Mouse (Mus musculus) neutrophil, adult 83 days (primary cell): ENCODE data around the gene Ift20. TPM values are rescaled to one million over a fixed set of nuclear protein-coding genes. Genes with fewer than 3 reads are reported as not detected.

ENCODE experiments used
- total RNA-seq, 2 experiments: library from RNA; stranded (reverse); gene quantifications; one replicate each; pipeline ENCODE4 v1.2.4; 2023

Ift20 gene
- total RNA-seq: 10 to 100 TPM; 30.1 to 31.4 TPM

DNA sequence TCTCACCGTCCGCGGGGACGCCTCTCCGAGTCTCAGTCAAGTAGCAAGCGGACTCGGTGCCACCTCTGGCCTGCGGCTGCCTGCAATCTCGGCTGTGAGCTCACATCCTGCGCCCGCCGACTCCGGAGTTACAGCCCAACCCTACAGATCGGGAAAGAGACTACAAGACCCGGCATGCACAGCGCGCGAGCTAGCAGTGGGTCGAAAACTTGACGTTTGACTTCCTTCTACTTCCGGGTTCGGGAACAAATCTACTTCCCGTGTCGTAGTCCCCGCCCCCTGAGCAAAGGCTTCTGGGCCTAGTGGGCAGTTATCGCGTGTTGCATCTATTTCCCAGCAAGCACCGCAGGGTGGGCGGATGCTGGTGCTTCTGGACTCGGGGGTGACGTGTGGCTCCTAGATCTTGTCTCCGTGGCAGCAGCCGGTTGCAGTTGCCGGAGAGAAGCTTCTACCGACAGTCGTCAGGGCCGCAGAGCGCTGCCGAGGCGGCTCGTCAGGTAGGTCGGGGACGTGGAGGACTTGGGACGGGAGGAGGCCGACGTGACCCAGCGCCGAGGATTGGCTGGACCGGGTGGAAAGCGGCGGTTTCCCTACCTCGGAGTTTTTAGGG, at the start of gene Ift20, which contains the start of gene Tnfaip1:
Ift20 (plus strand) TSS at position 282 of the 610 bp plus-strand sequence.
Tnfaip1 (minus strand) TSS at position 253 of the 610 bp plus-strand sequence.

DNA sequence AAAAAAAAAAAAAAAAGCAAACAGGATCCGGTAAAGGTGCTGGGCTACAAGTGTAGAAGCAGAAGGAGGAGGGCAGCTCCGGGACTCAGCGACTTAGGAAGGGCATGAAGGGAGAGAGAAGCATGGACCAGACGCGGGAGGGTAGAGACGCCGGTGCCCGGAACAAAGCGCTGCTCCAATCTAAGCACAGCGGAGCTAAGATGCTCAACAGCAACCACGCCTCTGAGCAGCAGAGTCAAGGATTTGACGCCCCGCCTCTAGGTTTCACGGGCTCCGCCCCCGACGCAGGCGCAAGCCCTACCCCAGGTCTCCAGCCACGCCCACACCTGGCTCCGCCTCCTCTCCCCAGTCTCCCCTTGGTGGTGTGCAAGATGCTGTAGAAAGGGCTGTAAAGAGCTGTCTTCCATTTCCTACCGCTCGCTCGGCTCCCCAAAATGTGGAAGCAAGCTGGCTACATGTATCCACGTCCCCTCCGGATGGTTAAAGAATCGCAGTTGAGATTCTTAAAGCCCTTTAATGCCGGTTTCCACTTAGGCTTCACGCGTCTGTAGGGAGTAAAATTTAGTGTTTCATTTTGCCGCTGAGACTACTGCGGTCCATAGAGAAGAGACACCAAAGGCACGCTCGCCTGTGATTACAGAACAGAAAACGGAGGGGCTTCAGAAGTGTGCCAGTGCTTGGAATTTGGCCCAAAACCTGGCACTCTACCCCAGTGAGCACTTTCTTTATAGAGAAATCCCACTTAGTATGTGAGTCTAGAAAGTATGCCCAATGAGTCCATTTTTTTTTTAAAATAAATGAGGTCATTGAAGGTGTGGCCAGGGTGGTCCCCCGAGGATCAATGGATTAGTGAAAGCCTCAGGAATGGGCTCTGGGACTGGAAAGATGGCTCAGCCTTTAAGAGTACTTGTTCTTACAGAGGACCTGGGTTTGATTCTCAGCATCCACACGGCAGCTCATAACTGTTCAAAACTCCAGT, 38.3 kb upstream of the Ift20 start, which contains the start of gene Sarm1:
Sarm1 (minus strand) TSS at position 211 of the 979 bp plus-strand sequence.

DNA sequence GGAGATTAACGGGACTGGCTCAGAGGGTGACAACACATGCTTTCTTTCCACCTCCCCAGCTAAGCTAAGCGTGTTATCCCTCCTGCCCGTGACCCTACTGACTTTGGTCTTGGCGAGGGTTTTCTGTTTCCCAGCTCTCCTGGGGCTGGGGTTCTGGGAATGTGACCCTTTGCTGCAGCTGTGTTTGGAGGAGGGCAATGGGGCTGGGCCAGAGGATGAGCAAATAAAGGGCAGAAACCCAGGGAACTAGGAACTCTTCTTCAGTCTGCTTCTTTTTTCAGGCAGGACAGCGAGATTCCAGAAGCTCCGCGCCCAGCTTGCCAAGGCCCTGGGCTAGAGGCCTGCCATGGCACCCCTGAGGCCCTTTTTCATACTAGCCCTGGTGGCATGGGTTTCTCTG, 37.2 kb upstream of the Ift20 start, which contains the start of gene Vtn:
Vtn (plus strand) TSS at position 88 of the 400 bp plus-strand sequence.

DNA sequence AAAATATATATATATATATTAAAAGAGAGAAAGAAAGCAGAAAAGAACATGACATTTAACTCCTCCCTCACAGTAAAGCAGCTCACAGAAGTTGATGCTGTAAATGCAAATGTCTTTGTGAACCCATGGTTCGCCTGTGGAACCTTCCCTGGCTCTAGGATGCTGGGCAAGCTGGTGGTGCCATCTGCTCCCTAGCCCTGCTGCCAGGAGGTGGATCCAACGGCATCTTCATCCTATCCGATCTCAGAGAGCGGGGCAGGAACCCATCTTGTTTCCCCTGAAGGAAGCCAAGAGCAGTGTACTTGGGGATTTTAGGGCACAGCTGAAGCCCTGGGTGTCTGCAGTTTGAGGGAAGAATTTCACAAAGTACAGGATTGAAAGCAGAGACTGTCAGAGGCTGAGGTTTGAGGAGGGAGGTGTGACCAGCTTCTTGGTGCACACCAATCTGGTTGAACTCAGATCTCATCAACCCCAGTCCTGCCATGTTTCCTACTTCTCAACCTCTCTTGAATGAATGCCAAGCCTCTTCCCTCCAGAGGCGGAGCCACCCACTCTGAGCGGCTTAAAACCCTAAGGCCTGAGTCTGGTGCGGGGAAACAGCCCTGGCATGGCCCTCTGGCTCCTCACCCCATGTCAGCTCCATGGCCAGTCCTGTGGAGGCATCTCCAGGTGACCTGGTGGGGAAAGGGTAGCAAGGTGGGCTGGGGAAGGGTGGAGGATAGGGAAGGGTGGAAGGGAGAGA, 33.1 kb upstream of the Ift20 start, which contains the start of gene Sebox:
Sebox (plus strand) TSS at position 539 of the 742 bp plus-strand sequence.

DNA sequence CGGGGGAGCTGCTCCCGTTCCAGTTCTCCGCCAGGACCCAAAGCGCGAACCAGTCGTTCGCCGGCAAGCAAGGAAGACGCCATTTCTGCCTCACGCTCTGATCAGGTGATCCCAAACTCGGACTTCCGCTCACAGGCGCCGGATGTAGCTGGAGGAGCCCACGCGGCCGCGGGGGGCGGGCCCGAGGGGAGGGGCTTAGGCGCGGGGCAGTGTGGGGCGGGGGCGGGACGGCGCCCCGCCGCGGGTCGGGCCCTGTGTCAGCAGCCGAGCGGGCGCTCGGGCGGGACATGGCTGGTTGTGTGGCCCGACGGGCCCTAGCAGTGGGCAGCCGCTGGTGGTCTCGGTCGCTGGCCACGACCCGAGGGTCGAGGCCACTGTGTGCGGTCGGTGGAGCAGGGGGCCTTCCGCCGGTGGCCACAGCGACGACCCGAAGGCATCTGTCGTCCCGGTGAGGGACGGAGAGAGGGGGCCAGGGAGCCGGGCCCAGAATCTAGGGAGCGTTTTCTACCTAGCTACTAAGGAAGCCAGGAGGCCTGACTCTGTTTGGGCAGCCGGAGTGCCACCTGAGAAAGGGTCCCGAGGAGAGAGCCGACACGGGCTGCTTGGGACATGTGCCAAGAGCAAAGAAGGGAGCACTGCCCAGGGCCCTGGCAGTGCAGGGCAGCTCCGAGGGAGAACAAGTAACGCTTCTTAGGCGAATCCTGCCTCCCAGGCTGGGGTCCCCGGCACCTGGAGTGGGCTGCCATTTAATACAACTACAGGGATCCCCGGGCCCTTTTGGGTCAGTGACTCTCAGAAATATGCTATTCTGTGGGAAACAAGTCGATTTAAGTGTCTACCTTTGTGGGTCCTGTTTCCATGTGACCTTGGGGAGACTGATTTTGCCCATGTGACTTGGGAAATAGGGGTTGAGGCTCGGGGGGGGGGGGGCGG, 23.9 kb upstream of the Ift20 start, which contains the start of the genes Tmem199 and Poldip2:
Tmem199 (minus strand) TSS at position 148 of the 933 bp plus-strand sequence.
Poldip2 (plus strand) TSS at position 169 of the 933 bp plus-strand sequence.

DNA sequence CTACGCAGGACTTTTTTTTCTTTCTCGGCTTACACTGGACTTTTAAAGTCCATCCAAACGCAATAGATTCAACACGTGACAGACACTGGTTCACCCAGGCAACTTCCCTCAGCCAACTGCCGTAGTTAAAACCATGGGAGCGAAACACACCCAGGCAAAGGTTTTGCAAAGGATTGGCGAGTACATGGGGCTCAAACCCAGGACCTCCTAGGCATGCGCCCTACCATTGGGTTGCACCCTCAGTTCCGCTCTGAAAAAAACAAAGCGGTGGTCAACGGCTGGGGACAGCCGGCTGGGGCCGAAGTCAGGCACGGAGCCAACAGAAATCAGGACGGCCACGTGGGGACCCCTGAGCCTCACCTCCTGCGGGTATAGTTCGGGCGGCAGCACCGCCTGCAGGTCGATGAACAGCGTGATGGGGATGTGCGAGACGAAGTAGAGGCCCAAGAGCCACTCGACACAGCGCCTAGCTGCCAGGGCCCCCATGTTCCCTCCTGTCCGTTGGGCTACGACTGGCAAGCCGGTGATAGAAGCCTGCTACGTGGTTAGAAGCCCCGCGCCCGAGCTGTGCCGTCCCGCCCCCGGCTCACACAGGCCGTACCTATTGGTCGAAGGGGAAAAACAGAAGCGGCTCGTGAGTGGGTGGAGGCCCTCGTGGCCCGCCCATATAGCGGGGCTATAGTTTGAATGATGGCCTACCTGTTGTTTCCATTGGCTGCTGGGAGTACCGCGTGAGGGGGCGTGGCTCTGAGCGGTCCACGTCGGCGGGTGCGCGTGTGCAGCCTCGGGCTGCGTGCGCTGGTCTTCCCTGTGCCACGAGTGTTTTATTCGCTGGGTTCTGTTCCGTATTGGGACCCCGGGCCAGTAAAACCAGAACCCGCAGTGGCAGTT, 14.3 kb downstream of the Ift20 start, which contains the start of gene Tmem97:
Tmem97 (minus strand) TSS at position 610 of the 891 bp plus-strand sequence.

Other genes starting within 250 kb of the Ift20 start
- gene BC030499, start 245.5 kb upstream of the Ift20 start, total RNA-seq: under 1 TPM; 0.26 to 0.68 TPM
- 10 to 100 TPM; 61.7 to 63.1 TPM for gene Spag5, start 234.8 kb upstream of the Ift20 start, total RNA-seq
- 1 to 10 TPM; 2.6 to 3.6 TPM for gene Aldoc, start 213.4 kb upstream of the Ift20 start, total RNA-seq
- gene Pigs, start 207.9 kb upstream of the Ift20 start, total RNA-seq: 10 to 100 TPM; 37.7 to 40.2 TPM
- gene Unc119, start 192.9 kb upstream of the Ift20 start, total RNA-seq: 100 to 1,000 TPM; 106 to 112 TPM
- gene Foxn1, start 149.8 kb upstream of the Ift20 start, total RNA-seq: under 1 TPM in 1 of 2 experiments, not detected in 1; 0.15 TPM
- under 1 TPM in 1 of 2 experiments, not detected in 1; 0.22 TPM for gene Slc13a2, start 114.1 kb upstream of the Ift20 start, total RNA-seq
- gene Slc46a1, start 70.7 kb upstream of the Ift20 start, total RNA-seq: 1 to 10 TPM in 1 of 2 experiments, under 1 TPM in 1; 0.79 to 2.1 TPM
- gene Sarm1, start 38.6 kb upstream of the Ift20 start, total RNA-seq: under 1 TPM; 0.29 to 0.35 TPM
- not detected for gene Vtn, start 37.3 kb upstream of the Ift20 start, total RNA-seq
- not detected for gene Sebox, start 32.9 kb upstream of the Ift20 start, total RNA-seq
- gene Tmem199, start 24.2 kb upstream of the Ift20 start, total RNA-seq: 1 to 10 TPM; 8.0 to 9.7 TPM
- 10 to 100 TPM; 20.7 to 23.2 TPM for gene Poldip2, start 24.2 kb upstream of the Ift20 start, total RNA-seq
- 1 to 10 TPM; 5.8 to 7.1 TPM for gene Tnfaip1, start within 50 bp of the Ift20 start, total RNA-seq
- gene Tmem97, start 14.4 kb downstream of the Ift20 start, total RNA-seq: 10 to 100 TPM; 11.5 to 11.6 TPM
- 10 to 100 TPM; 12.9 to 15.8 TPM for gene Nlk, start 161.0 kb downstream of the Ift20 start, total RNA-seq
- gene Ccnq, start 215.4 kb downstream of the Ift20 start, total RNA-seq: 1 to 10 TPM; 5.6 to 9.8 TPM